9 mouse cellular contexts compared by ENCODE assay signal in the genomic region with DNA sequence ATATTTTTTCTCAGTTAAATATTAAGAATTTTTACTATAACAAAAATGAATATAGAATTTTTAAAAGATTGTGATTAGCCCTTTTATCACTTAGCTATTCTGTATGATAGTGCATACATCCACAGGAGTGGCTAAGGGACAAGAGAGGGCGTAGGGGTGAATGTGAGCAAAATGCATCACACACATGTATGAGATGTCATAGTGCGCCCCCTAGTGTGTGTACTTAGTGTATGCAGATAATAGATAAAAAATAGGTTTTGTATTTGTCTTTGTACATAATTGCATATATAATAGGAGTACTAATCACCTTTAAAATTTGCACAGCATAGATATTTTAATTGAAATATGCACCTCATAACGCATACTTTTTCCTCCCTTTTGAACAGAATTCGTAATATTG. TPM values are rescaled to one million over a fixed set of nuclear protein-coding genes. Genes with fewer than 3 reads are reported as not detected.
DNase-seq lines count a peak whose midpoint lies in the region; TF ChIP-seq lines count a peak whose summit lies in the region.
"Had no signal": no experiment of that assay in that cellular context is flagged by ENCODE, and none has a peak within 500 bp of the region (broad histone marks: within the 10 kb centered on the region; RNA-seq: fewer than 3 reads in every experiment).

No protein-coding gene starts in this region.

- 61% methylated on average over 4 of the region's 4 CpGs for WGBS in heart, embryonic 10.5 days
- WGBS in thymus, adult 2 months: 61% methylated on average over 4 of the region's 4 CpGs

- no peaks in the 10 kb centered on the region for H3K4me1 ChIP-seq in heart, embryonic 10.5 days
- no peaks in the 10 kb centered on the region for H3K4me1 ChIP-seq in thymus, adult 2 months (replicated peaks; ENCODE audit: control insufficient read depth, insufficient read depth, low read length)
- H3K4me1 ChIP-seq: limb, embryonic 12.5 days had no signal

- no peaks in the 10 kb centered on the region for H3K27me3 ChIP-seq in heart, embryonic 10.5 days (ENCODE audit: insufficient read depth, poor library complexity, severe bottlenecking)
- H3K27me3 ChIP-seq in thymus, adult 2 months (ENCODE audit: control insufficient read depth, insufficient read depth, low read length): no peaks in the 10 kb centered on the region
- H3K27me3 ChIP-seq: limb, embryonic 12.5 days had no signal

- H3K9me3 ChIP-seq in heart, embryonic 10.5 days: no peaks in the 10 kb centered on the region
- H3K9me3 ChIP-seq: limb, embryonic 12.5 days had no signal

- H3K27ac ChIP-seq in heart, embryonic 10.5 days: no peak overlapping the region
- no peak overlapping the region for H3K27ac ChIP-seq in thymus, adult 2 months (ENCODE audit: control insufficient read depth, insufficient read depth, low read length)
- H3K27ac ChIP-seq: limb, embryonic 12.5 days had no signal

- peak; percentile 12 for DNase-seq in heart, adult 8-10 months (ENCODE audit: low spot score)
- DNase-seq in heart, embryonic 10.5 days (ENCODE audit: low spot score): no peak
- DNase-seq in thymus, adult 2 months: peak; percentile 53
- no peak for DNase-seq in thymus, adult 18-20 months
- DNase-seq in cerebellum, adult 8-10 months: peak; percentile 32
- DNase-seq in hindlimb bud, embryonic 11.5 days (ENCODE audit: extremely low spot score, low read depth, low spot score): peak; percentile 31
- peak; percentile 40 for DNase-seq in retina, adult 2 months (ENCODE audit: low read depth, low spot score)
- DNase-seq in ovary, postnatal 10 days (ENCODE audit: low spot score): no peak

- no peak overlapping the region for H3K4me3 ChIP-seq in heart, embryonic 10.5 days
- no peak overlapping the region for H3K4me3 ChIP-seq in thymus, adult 2 months (ENCODE audit: control insufficient read depth, insufficient read depth, low read length)
- H3K4me3 ChIP-seq: limb, embryonic 12.5 days had no signal

- peaks cover 76% of the 10 kb centered on the region for H3K36me3 ChIP-seq in heart, embryonic 10.5 days
- peaks cover 30% of the 10 kb centered on the region for H3K36me3 ChIP-seq in thymus, adult 2 months (ENCODE audit: control insufficient read depth, insufficient read depth, low read length)

- no peak for TF ChIP-seq CTCF in thymus, adult 2 months (IDR thresholded peaks at IDR 0.05; ENCODE audit: borderline replicate concordance, control insufficient read depth, extremely low read depth, insufficient read depth, low read length, poor library complexity)

- no peak for TF ChIP-seq POLR2A in thymus, adult 2 months (IDR thresholded peaks at IDR 0.05; ENCODE audit: control insufficient read depth, extremely low read depth, insufficient read depth, low read length, poor library complexity)

RNA-seq across cellular contexts. Expression of a gene that starts 8.1 kb away (rescaled TPM):
- 10 to 100 TPM; 51.6 to 61.2 (median 56.9) TPM for total RNA-seq in heart, adult 8-10 months (2022)
- 37.2 and 41.0 TPM in 2 replicates for polyA plus RNA-seq in heart, embryonic 10.5 days (2016; fragmentation: Nextera tagmentation; extraction: Ambion mirVana)
- 28.3 and 31.1 TPM in 2 replicates for polyA plus RNA-seq in thymus, adult 2 months (2012; rRNA removed)

RNA-seq across cellular contexts. Expression of a gene that starts 8.1 kb away (rescaled TPM):
- total RNA-seq in heart, adult 8-10 months (2022): 10 to 100 TPM; 32.0 to 45.4 (median 41.9) TPM
- polyA plus RNA-seq in heart, embryonic 10.5 days (2016; fragmentation: Nextera tagmentation; extraction: Ambion mirVana): 45.5 and 51.0 TPM in 2 replicates
- 28.3 and 37.3 TPM in 2 replicates for polyA plus RNA-seq in thymus, adult 2 months (2012; rRNA removed)

RNA-seq across cellular contexts. Expression of a gene that starts 46.8 kb away (rescaled TPM):
- total RNA-seq in heart, adult 8-10 months (2022): 10 to 100 TPM in 1 of 4 experiments, 1 to 10 TPM in 1, under 1 TPM in 1, not detected in 1; 0.46 to 10.1 (median 6.9) TPM
- 1.9 and 3.1 TPM in 2 replicates for polyA plus RNA-seq in heart, embryonic 10.5 days (2016; fragmentation: Nextera tagmentation; extraction: Ambion mirVana)
- polyA plus RNA-seq in thymus, adult 2 months (2012; rRNA removed): 0.90 and 1.5 TPM in 2 replicates

RNA-seq across cellular contexts. Expression of a gene that starts 52.3 kb away (rescaled TPM):
- 10 to 100 TPM; 20.9 to 25.2 (median 22.4) TPM for total RNA-seq in heart, adult 8-10 months (2022)
- 23.3 and 24.9 TPM in 2 replicates for polyA plus RNA-seq in heart, embryonic 10.5 days (2016; fragmentation: Nextera tagmentation; extraction: Ambion mirVana)
- 138 and 180 TPM in 2 replicates for polyA plus RNA-seq in thymus, adult 2 months (2012; rRNA removed)

Comparison
In these comparisons a context has a peak if more than half of its experiments do, and no peak if none do; other contexts are left out.
1. DNase-seq: peak in heart, adult 8-10 months (single experiment), thymus, adult 2 months (single experiment), cerebellum, adult 8-10 months (single experiment), hindlimb bud, embryonic 11.5 days (single experiment) and retina, adult 2 months (single experiment); none in heart, embryonic 10.5 days (single experiment), thymus, adult 18-20 months (0 of 2) and ovary, postnatal 10 days (single experiment).